Mouse (Mus musculus) ES-Bruce4 (cell line): ENCODE results near the gene Lmcd1.

Source experiments
- CTCF ChIP-seq: IDR thresholded peaks from one replicate; pipeline ENCODE4 v1.8.1; 2011; ENCODE audit warnings: low read depth, low read length
- EP300 ChIP-seq: IDR thresholded peaks from 2 replicates; pipeline ENCODE4 v1.6.1; 2011; ENCODE audit warnings: low read depth, low read length; ENCODE audit not compliant: insufficient read depth
- POLR2A ChIP-seq: IDR thresholded peaks from one replicate; pipeline ENCODE4 v1.8.1; 2011; ENCODE audit warnings: low read length; ENCODE audit not compliant: insufficient read depth

GRCm38 (mm10) chr6:112364581-112364980, 91.0 kb downstream of the Lmcd1 start:
- no peak for TF ChIP-seq POLR2A
- no peak for TF ChIP-seq CTCF
- TF ChIP-seq EP300: no peak
